Mouse (Mus musculus) C2C12 (cell line): ENCODE measurements around the gene Sdr39u1.

Experiments
- CEBPB ChIP-seq: IDR thresholded peaks from one replicate; pipeline ENCODE4 v1.6.1; 2011; ENCODE audit warnings: low read depth, mild to moderate bottlenecking, control low read depth, moderate library complexity
- CTCF ChIP-seq: IDR thresholded peaks from one replicate; pipeline ENCODE4 v1.5.1; 2011; ENCODE audit not compliant: control insufficient read depth, insufficient read depth, insufficient read length
- FOSL1 ChIP-seq: IDR thresholded peaks from one replicate; pipeline ENCODE4 v1.8.0; 2011; ENCODE audit warnings: mild to moderate bottlenecking, low read length; ENCODE audit not compliant: poor library complexity, insufficient read depth, severe bottlenecking
- MAX ChIP-seq: IDR thresholded peaks from one replicate; pipeline ENCODE4 v1.6.1; 2011; ENCODE audit warnings: mild to moderate bottlenecking, control low read depth
- MYOD1 ChIP-seq: IDR thresholded peaks from one replicate; pipeline ENCODE4 v1.6.1; 2011; ENCODE audit warnings: low read depth; ENCODE audit not compliant: control insufficient read depth, insufficient read length
- MYOG ChIP-seq: IDR thresholded peaks from one replicate; pipeline ENCODE4 v1.6.1; 2011; ENCODE audit not compliant: control insufficient read depth, insufficient read length; ENCODE audit errors: extremely low read depth
- USF1 ChIP-seq: IDR thresholded peaks from one replicate; pipeline ENCODE4 v1.6.1; 2011; ENCODE audit warnings: low read depth, mild to moderate bottlenecking, control low read depth, moderate library complexity

DNA sequence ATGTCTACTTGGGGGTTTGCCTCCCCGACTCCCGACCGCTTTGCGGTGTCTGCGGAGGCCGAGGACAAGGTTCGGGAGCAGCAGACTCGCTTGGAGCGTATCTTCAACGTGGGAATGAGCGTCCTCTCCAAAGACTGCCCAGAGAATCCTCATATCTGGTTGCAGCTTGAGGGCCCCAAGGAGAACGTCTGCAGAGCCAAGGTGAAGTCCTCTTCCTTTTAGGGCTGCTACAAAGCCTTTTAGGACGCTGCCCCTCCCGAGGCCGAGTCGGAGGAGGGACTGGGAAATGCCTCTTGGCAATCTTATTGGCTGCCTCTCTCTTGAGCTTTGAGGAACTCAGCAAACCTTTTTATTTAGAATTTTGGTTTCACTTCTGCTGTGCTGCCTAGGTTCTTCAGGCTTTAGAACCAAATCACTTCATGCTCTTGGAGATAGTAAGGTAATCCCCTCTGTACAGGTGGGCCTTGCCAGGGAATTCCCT is 14.3 kb downstream of the Sdr39u1 start:
- no peak for TF ChIP-seq CTCF
- TF ChIP-seq MAX = no peak
- TF ChIP-seq FOSL1 = no peak
- no peak for TF ChIP-seq MYOD1
- TF ChIP-seq MYOG = no peak
- no peak for TF ChIP-seq USF1
- TF ChIP-seq CEBPB = no peak
